Mouse (Mus musculus): ENCODE results near the gene Ppp3r1. TPM values are rescaled to one million over a fixed set of nuclear protein-coding genes. Genes with fewer than 3 reads are reported as not detected.

The Ppp3r1 gene
- polyA plus RNA-seq, 1 experiment: 7.6 TPM

DNA sequence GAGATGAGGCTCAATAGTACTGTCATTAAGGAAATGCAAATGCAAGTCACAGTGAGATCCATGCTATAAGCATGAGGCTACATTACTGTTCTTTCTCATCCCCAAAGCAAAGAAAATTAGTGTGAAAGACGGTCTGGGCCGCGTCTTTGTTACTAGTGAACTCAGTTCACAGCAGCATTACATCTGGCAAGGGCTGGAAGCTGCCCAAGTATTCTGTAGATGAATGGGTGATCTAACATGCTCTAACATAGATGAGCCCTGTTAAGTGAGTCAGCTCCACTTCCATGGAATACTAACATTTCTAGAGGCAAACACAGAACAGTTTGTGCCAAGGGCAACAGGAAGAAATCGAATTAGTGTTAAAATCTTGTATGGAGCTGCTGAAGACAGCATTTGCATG lies 41.9 kb downstream of the Ppp3r1 start:
- Histone ChIP-seq H3K4me1 (ENCODE audit: control insufficient read depth, insufficient read depth, low read length) (no peaks in the 10 kb centered on the region), H3K36me3 (ENCODE audit: control insufficient read depth, insufficient read depth, low read length) (peaks cover 3% of the 10 kb centered on the region), H3K4me3 (ENCODE audit: control insufficient read depth, low read depth, low read length) (no peak overlapping the region), H3K27ac (ENCODE audit: control insufficient read depth, insufficient read depth, low read depth, low read length) (no peak overlapping the region), H3K27me3 (ENCODE audit: control insufficient read depth, insufficient read depth, low read length) (no peaks in the 10 kb centered on the region)
- TF ChIP-seq POLR2A (IDR thresholded peaks at IDR 0.05; ENCODE audit: control insufficient read depth, low read depth, low read length): no peak
- no peak for TF ChIP-seq CTCF (IDR thresholded peaks at IDR 0.05; ENCODE audit: control insufficient read depth, insufficient read depth, insufficient replicate concordance, low read depth, low read length)

DNA sequence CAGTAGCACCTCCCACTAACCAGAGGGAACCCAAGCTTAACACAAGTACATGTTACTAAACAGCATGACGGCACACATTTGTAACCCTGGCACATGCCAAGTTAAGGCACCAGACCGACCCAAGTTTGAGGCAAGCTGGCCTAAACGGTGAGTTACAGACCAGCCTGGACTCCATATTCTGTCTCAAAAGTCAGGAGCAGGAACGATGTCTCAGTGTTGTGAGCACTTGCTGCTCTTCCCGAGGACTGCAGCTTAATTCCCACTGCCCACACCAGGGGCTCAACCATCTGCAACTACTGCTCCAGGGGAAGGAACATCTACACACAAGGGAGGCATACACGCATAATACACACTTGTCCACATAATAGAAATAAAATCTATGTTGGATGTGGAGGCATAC lies 43.4 kb downstream of the Ppp3r1 start:
- Histone ChIP-seq H3K4me1 (ENCODE audit: control insufficient read depth, insufficient read depth, low read length) (no peaks in the 10 kb centered on the region), H3K27me3 (ENCODE audit: control insufficient read depth, insufficient read depth, low read length) (no peaks in the 10 kb centered on the region), H3K4me3 (ENCODE audit: control insufficient read depth, low read depth, low read length) (no peak overlapping the region), H3K27ac (ENCODE audit: control insufficient read depth, insufficient read depth, low read depth, low read length) (no peak overlapping the region), H3K36me3 (ENCODE audit: control insufficient read depth, insufficient read depth, low read length) (peaks cover 3% of the 10 kb centered on the region)
- TF ChIP-seq CTCF (IDR thresholded peaks at IDR 0.05; ENCODE audit: control insufficient read depth, insufficient read depth, insufficient replicate concordance, low read depth, low read length) (no peak), POLR2A (IDR thresholded peaks at IDR 0.05; ENCODE audit: control insufficient read depth, low read depth, low read length) (no peak)

DNA sequence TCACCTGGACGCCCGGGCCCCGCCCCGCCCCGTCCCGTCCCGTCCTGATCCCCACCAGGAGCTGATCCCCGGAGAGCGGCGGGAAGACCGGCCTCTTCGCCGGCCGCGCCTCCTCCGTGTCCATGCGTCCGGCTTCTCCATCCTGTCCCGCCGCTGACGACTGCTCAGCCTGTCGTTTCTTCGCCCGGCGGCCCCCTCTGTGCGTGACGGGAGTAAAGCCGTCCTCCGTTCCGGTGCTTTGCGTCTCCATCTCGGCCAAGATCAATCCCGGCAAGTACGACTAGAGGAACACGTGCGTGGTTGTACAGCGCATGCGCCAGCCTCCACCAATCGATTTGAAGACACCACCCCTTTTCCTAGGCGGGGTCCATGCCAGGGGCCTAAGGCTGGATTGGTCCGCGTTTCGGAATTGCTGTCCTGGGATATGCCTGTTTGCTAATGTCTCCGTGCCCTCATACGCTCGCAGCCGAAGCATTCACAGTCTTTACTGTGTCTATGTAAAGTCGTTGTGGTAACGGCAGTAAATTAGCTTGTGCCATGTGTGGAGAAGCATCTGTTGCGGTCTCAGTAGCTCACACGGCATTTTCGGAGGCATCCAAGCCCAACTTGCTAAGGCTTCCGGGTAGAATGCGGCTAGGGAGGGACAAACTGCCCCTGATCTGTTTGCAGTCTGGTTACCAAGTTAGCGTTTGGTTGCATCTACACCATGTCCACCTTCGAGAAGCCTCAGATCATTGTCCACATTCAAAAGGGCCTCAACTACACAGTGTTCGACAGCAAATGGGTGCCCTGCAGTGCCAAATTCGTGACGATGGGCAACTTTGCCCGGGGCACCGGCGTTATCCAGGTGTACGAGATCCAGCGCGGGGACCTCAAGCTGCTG lies 52.4 kb downstream of the Ppp3r1 start, which contains the start of gene Pno1:
Pno1 (minus strand) TSS at position 311 of the 883 bp plus-strand sequence.
- no peak for TF ChIP-seq CTCF (IDR thresholded peaks at IDR 0.05; ENCODE audit: control insufficient read depth, insufficient read depth, insufficient replicate concordance, low read depth, low read length)
- peak; percentile 61 for TF ChIP-seq POLR2A (IDR thresholded peaks at IDR 0.05; ENCODE audit: control insufficient read depth, low read depth, low read length)
- Histone ChIP-seq H3K36me3 (ENCODE audit: control insufficient read depth, insufficient read depth, low read length) (no peaks in the 10 kb centered on the region; the same call in 1 of the 2 replicates), H3K4me1 (ENCODE audit: control insufficient read depth, insufficient read depth, low read length) (no peaks in the 10 kb centered on the region), H3K4me3 (ENCODE audit: control insufficient read depth, low read depth, low read length) (peak within 1 kb of the TSS; percentile 98), H3K27ac (ENCODE audit: control insufficient read depth, insufficient read depth, low read depth, low read length) (peak within 1 kb of the TSS; percentile 93), H3K27me3 (ENCODE audit: control insufficient read depth, insufficient read depth, low read length) (no peaks in the 10 kb centered on the region)

DNA sequence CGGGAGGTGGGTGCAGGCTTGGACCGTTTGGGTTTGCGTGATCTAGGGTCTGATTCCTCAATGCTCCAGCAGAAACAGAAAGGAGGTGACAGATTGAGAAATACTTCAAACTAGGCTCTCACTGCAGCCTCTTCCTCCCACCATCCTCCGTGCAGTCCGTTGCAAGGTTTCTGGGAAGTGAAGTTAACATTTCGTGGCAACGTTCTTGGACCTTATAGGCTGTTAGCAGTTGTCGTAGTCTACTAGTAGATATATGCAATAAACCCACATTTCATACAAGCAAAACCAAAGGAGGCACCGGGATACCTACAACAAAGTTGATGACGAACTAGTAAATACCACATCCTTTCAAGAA lies 53.1 kb downstream of the Ppp3r1 start:
- TF ChIP-seq CTCF (IDR thresholded peaks at IDR 0.05; ENCODE audit: control insufficient read depth, insufficient read depth, insufficient replicate concordance, low read depth, low read length) (no peak), POLR2A (IDR thresholded peaks at IDR 0.05; ENCODE audit: control insufficient read depth, low read depth, low read length) (no peak)
- Histone ChIP-seq H3K27me3 (ENCODE audit: control insufficient read depth, insufficient read depth, low read length) (no peaks in the 10 kb centered on the region), H3K4me3 (ENCODE audit: control insufficient read depth, low read depth, low read length) (peak overlapping the region; percentile 98), H3K4me1 (ENCODE audit: control insufficient read depth, insufficient read depth, low read length) (no peaks in the 10 kb centered on the region), H3K36me3 (ENCODE audit: control insufficient read depth, insufficient read depth, low read length) (no peaks in the 10 kb centered on the region; the same call in 1 of the 2 replicates), H3K27ac (ENCODE audit: control insufficient read depth, insufficient read depth, low read depth, low read length) (peak overlapping the region; percentile 93)

DNA sequence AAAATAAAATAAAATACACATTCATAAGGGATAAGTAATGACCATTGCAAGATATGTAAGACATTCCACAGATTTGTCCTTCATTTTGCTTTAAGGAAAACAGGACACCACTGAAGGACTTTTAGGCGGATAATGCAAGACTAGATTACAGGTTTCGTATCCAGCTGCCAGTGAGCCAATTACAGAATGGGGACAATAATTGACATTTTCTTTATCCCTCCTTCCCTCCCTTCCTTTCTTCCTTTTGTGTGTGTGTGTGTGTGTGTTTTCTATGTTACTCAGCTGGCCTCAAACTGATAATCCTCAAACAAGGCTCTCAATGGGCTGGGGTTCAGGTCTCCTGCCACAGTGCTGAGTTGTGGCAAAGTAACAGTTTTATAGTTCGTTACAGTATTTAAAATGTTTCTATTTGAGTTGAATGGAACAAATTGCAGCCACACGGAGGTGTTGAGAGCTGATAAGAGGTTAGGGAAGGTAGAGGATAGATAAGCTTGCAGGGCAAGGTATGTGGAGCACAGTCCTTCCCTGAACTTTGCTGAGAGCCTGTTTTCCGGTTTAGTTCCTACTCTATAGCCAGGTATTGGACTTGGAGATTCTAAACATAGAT lies 53.9 kb downstream of the Ppp3r1 start:
- H3K27ac ChIP-seq (ENCODE audit: control insufficient read depth, insufficient read depth, low read depth, low read length): no peak overlapping the region
- H3K4me3 ChIP-seq (ENCODE audit: control insufficient read depth, low read depth, low read length): no peak overlapping the region; the same call in 1 of the 2 replicates
- TF ChIP-seq CTCF (IDR thresholded peaks at IDR 0.05; ENCODE audit: control insufficient read depth, insufficient read depth, insufficient replicate concordance, low read depth, low read length): no peak
- no peak for TF ChIP-seq POLR2A (IDR thresholded peaks at IDR 0.05; ENCODE audit: control insufficient read depth, low read depth, low read length)
- no peaks in the 10 kb centered on the region for H3K4me1 ChIP-seq (ENCODE audit: control insufficient read depth, insufficient read depth, low read length)
- no peaks in the 10 kb centered on the region for H3K27me3 ChIP-seq (ENCODE audit: control insufficient read depth, insufficient read depth, low read length)
- no peaks in the 10 kb centered on the region; the same call in 1 of the 2 replicates for H3K36me3 ChIP-seq (ENCODE audit: control insufficient read depth, insufficient read depth, low read length)

DNA sequence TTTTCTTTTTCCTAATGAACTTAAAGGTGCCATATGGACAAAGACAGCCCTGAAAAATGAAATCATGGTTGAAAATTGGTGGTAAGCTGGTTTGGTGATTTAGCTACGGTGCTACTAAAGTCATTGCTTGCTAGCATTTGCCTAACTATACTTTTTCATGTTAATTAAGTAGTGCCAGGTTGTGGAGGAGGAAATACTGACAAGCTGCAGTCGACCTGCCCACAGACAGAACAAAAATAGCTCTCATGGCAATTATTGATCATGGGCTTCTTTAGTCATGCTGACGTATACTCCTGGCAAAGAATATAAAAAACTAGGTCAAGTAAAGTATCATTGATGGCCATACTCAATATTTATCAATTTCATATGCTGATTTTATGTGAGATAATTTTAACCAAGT lies 56.4 kb downstream of the Ppp3r1 start:
- Histone ChIP-seq H3K27me3 (ENCODE audit: control insufficient read depth, insufficient read depth, low read length) (no peaks in the 10 kb centered on the region), H3K27ac (ENCODE audit: control insufficient read depth, insufficient read depth, low read depth, low read length) (no peak overlapping the region), H3K36me3 (ENCODE audit: control insufficient read depth, insufficient read depth, low read length) (no peaks in the 10 kb centered on the region), H3K4me1 (ENCODE audit: control insufficient read depth, insufficient read depth, low read length) (no peaks in the 10 kb centered on the region), H3K4me3 (ENCODE audit: control insufficient read depth, low read depth, low read length) (no peak overlapping the region)
- TF ChIP-seq POLR2A (IDR thresholded peaks at IDR 0.05; ENCODE audit: control insufficient read depth, low read depth, low read length): no peak
- TF ChIP-seq CTCF (IDR thresholded peaks at IDR 0.05; ENCODE audit: control insufficient read depth, insufficient read depth, insufficient replicate concordance, low read depth, low read length): no peak

DNA sequence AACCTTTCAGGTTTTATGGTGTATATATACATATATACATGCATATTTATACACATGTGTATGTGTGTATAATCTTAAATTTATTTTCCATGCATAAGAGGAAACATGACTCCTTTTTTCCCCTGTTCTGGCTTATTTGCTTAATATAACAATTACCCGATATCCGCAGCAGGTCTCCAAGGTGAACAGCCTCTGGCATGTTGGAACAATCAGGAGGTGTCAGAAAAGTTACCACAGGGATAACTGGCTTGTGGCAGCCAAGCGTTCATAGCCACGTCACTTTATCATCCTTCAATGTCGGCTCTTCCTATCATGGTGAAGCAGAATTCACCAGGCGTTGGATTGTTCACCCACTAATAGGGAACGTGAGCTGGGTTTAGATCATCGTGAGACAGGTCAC lies 62.1 kb downstream of the Ppp3r1 start:
- no peaks in the 10 kb centered on the region for H3K27me3 ChIP-seq (ENCODE audit: control insufficient read depth, insufficient read depth, low read length)
- no peaks in the 10 kb centered on the region for H3K4me1 ChIP-seq (ENCODE audit: control insufficient read depth, insufficient read depth, low read length)
- H3K27ac ChIP-seq (ENCODE audit: control insufficient read depth, insufficient read depth, low read depth, low read length): no peak overlapping the region
- TF ChIP-seq CTCF (IDR thresholded peaks at IDR 0.05; ENCODE audit: control insufficient read depth, insufficient read depth, insufficient replicate concordance, low read depth, low read length): no peak
- TF ChIP-seq POLR2A (IDR thresholded peaks at IDR 0.05; ENCODE audit: control insufficient read depth, low read depth, low read length): no peak
- H3K4me3 ChIP-seq (ENCODE audit: control insufficient read depth, low read depth, low read length): no peak overlapping the region
- H3K36me3 ChIP-seq (ENCODE audit: control insufficient read depth, insufficient read depth, low read length): no peaks in the 10 kb centered on the region
